Mouse (Mus musculus): Measurements from ENCODE around the gene Plxnb1. TPM values are rescaled to one million over a fixed set of nuclear protein-coding genes. Genes with fewer than 3 reads are reported as not detected.

Gene Plxnb1
- polyA plus RNA-seq (2015; fragmentation: Nextera tagmentation; extraction: Ambion mirVana), result 18.2 and 18.4 TPM in 2 replicates

- H3K27me3 ChIP-seq, result no peaks in the 10 kb centered on the region
- no peaks in the 10 kb centered on the region for H3K9me3 ChIP-seq
- peaks cover 8% of the 10 kb centered on the region for H3K36me3 ChIP-seq
- WGBS, result under 1% methylated on average over 98 of the region's 102 CpGs
- peak within 1 kb of the TSS; percentile 99 for H3K27ac ChIP-seq
- H3K4me3 ChIP-seq, result peak within 1 kb of the TSS; percentile 79
- peak within 1 kb of the TSS; percentile 83 for H3K4me2 ChIP-seq
- peak within 1 kb of the TSS; percentile 95 for H3K9ac ChIP-seq
- H3K4me1 ChIP-seq, result peaks cover 63% of the 10 kb centered on the region
- peak; percentile 61 for ATAC-seq (ENCODE audit: borderline replicate concordance, extremely low read depth, low FRiP score, low TSS enrichment)
Observed at GRCm38 (mm10) chr9:109095137-109095982, at the start of gene Plxnb1. Gene Plxnb1 (plus strand): TSS chr9:109095389.

GRCm38 (mm10) chr9:109046306-109046705, 48.9 kb upstream of the Plxnb1 start:
- H3K4me1 ChIP-seq, result no peaks in the 10 kb centered on the region
- ATAC-seq (ENCODE audit: borderline replicate concordance, extremely low read depth, low FRiP score, low TSS enrichment), result no peak
- H3K27ac ChIP-seq, result no peak overlapping the region
- H3K9ac ChIP-seq, result no peak overlapping the region
- peaks cover 3% of the 10 kb centered on the region; the same call in 1 of the 2 replicates for H3K36me3 ChIP-seq
- 34% methylated on average over 5 of the region's 5 CpGs for WGBS
- H3K4me2 ChIP-seq, result no peak overlapping the region
- no peaks in the 10 kb centered on the region for H3K27me3 ChIP-seq
- H3K9me3 ChIP-seq, result no peaks in the 10 kb centered on the region
- no peak overlapping the region for H3K4me3 ChIP-seq

GRCm38 (mm10) chr9:109049316-109049715, 45.9 kb upstream of the Plxnb1 start:
- no peak for ATAC-seq (ENCODE audit: borderline replicate concordance, extremely low read depth, low FRiP score, low TSS enrichment)
- H3K36me3 ChIP-seq, result peaks cover 6% of the 10 kb centered on the region; the same call in 1 of the 2 replicates
- WGBS, result 63% methylated on average over 7 of the region's 7 CpGs

GRCm38 (mm10) chr9:109049996-109050673, 45.1 kb upstream of the Plxnb1 start:
- Histone ChIP-seq H3K4me1 (peaks cover 7% of the 10 kb centered on the region), H3K27ac (no peak overlapping the region), H3K4me2 (no peak overlapping the region), H3K27me3 (no peaks in the 10 kb centered on the region), H3K9ac (no peak overlapping the region), H3K4me3 (no peak overlapping the region), H3K9me3 (no peaks in the 10 kb centered on the region), H3K36me3 (0 out of 2 replicates have a peak, but pooled peaks cover 3% of the 10 kb centered on the region)
- 83% methylated on average over 9 of the region's 9 CpGs for WGBS
- ATAC-seq (ENCODE audit: borderline replicate concordance, extremely low read depth, low FRiP score, low TSS enrichment), result no peak

More at GRCm38 (mm10) chr9:109049316-109049715, 45.9 kb upstream of the Plxnb1 start:
- Histone ChIP-seq H3K27ac (no peak overlapping the region), H3K9me3 (no peaks in the 10 kb centered on the region), H3K4me2 (no peak overlapping the region), H3K4me1 (peaks cover 2% of the 10 kb centered on the region), H3K9ac (no peak overlapping the region), H3K27me3 (no peaks in the 10 kb centered on the region), H3K4me3 (no peak overlapping the region)

GRCm38 (mm10) chr9:109050674-109050997, 44.6 kb upstream of the Plxnb1 start:
- 0 out of 2 replicates have a peak, but pooled peaks cover 3% of the 10 kb centered on the region for H3K36me3 ChIP-seq
- no peak overlapping the region for H3K9ac ChIP-seq
- no peak overlapping the region for H3K4me3 ChIP-seq
- H3K4me1 ChIP-seq, result peaks cover 11% of the 10 kb centered on the region
- 63% methylated on average over 3 of the region's 3 CpGs for WGBS
- H3K4me2 ChIP-seq, result no peak overlapping the region
- H3K27ac ChIP-seq, result no peak overlapping the region
- ATAC-seq (ENCODE audit: borderline replicate concordance, extremely low read depth, low FRiP score, low TSS enrichment), result no peak
- H3K27me3 ChIP-seq, result no peaks in the 10 kb centered on the region
- no peaks in the 10 kb centered on the region for H3K9me3 ChIP-seq

GRCm38 (mm10) chr9:109051011-109051501, 44.1 kb upstream of the Plxnb1 start:
- Histone ChIP-seq H3K4me2 (no peak overlapping the region), H3K9me3 (no peaks in the 10 kb centered on the region), H3K27ac (no peak overlapping the region), H3K4me1 (peaks cover 11% of the 10 kb centered on the region), H3K27me3 (no peaks in the 10 kb centered on the region), H3K36me3 (peaks cover 3% of the 10 kb centered on the region; the same call in 1 of the 2 replicates), H3K4me3 (no peak overlapping the region), H3K9ac (no peak overlapping the region)
- ATAC-seq (ENCODE audit: borderline replicate concordance, extremely low read depth, low FRiP score, low TSS enrichment), result no peak
- 89% methylated on average over 13 of the region's 13 CpGs for WGBS

- no peaks in the 10 kb centered on the region for H3K27me3 ChIP-seq
- H3K9me3 ChIP-seq, result no peaks in the 10 kb centered on the region
- peaks cover 11% of the 10 kb centered on the region for H3K4me1 ChIP-seq
- H3K36me3 ChIP-seq, result peaks cover 11% of the 10 kb centered on the region
- H3K4me3 ChIP-seq, result no peak overlapping the region
- WGBS, result 81% methylated on average over 10 of the region's 10 CpGs
- H3K4me2 ChIP-seq, result no peak overlapping the region
- H3K9ac ChIP-seq, result no peak overlapping the region
- ATAC-seq (ENCODE audit: borderline replicate concordance, extremely low read depth, low FRiP score, low TSS enrichment), result no peak
- no peak overlapping the region for H3K27ac ChIP-seq
Observed at GRCm38 (mm10) chr9:109051651-109052489, 43.3 kb upstream of the Plxnb1 start.

GRCm38 (mm10) chr9:109052490-109053260, 42.5 kb upstream of the Plxnb1 start:
- Histone ChIP-seq H3K27me3 (no peaks in the 10 kb centered on the region), H3K4me2 (no peak overlapping the region), H3K4me1 (peaks cover 11% of the 10 kb centered on the region), H3K27ac (no peak overlapping the region), H3K36me3 (peaks cover 19% of the 10 kb centered on the region), H3K9me3 (no peaks in the 10 kb centered on the region), H3K9ac (no peak overlapping the region), H3K4me3 (no peak overlapping the region)
- ATAC-seq (ENCODE audit: borderline replicate concordance, extremely low read depth, low FRiP score, low TSS enrichment), result no peak
- 82% methylated on average over 9 of the region's 9 CpGs for WGBS

- Histone ChIP-seq H3K9ac (no peak overlapping the region), H3K36me3 (peaks cover 25% of the 10 kb centered on the region), H3K4me1 (peaks cover 11% of the 10 kb centered on the region), H3K4me2 (no peak overlapping the region), H3K27ac (no peak overlapping the region), H3K27me3 (no peaks in the 10 kb centered on the region), H3K4me3 (no peak overlapping the region), H3K9me3 (no peaks in the 10 kb centered on the region)
- WGBS, result 78% methylated on average over 3 of the region's 3 CpGs
- ATAC-seq (ENCODE audit: borderline replicate concordance, extremely low read depth, low FRiP score, low TSS enrichment), result no peak
Observed at GRCm38 (mm10) chr9:109053366-109053765, 41.8 kb upstream of the Plxnb1 start.

- Histone ChIP-seq H3K9me3 (no peaks in the 10 kb centered on the region), H3K36me3 (peaks cover 30% of the 10 kb centered on the region), H3K4me2 (no peak overlapping the region), H3K4me3 (no peak overlapping the region), H3K27ac (no peak overlapping the region), H3K27me3 (no peaks in the 10 kb centered on the region), H3K4me1 (peaks cover 14% of the 10 kb centered on the region), H3K9ac (no peak overlapping the region)
- WGBS, result 71% methylated on average over 6 of the region's 6 CpGs
- ATAC-seq (ENCODE audit: borderline replicate concordance, extremely low read depth, low FRiP score, low TSS enrichment), result no peak
Observed at GRCm38 (mm10) chr9:109053851-109054250, 41.3 kb upstream of the Plxnb1 start.

GRCm38 (mm10) chr9:109054712-109055111, 40.5 kb upstream of the Plxnb1 start:
- Histone ChIP-seq H3K4me3 (peak overlapping the region; percentile 20), H3K4me1 (peaks cover 20% of the 10 kb centered on the region), H3K27me3 (no peaks in the 10 kb centered on the region), H3K27ac (peak overlapping the region; percentile 59), H3K9ac (no peak overlapping the region), H3K9me3 (no peaks in the 10 kb centered on the region), H3K36me3 (peaks cover 30% of the 10 kb centered on the region), H3K4me2 (peak overlapping the region; percentile 45)
- peak; percentile 68; the same call in 1 of the 2 replicates for ATAC-seq (ENCODE audit: borderline replicate concordance, extremely low read depth, low FRiP score, low TSS enrichment)
- WGBS, result 4% methylated on average over 7 of the region's 7 CpGs

Measured in lung, embryonic 15.5 days (tissue).